12 mouse cellular contexts compared by ENCODE assay signal in genomic region chr12:104924546-104924945, GRCm38 (mm10). TPM values are rescaled to one million over a fixed set of nuclear protein-coding genes. Genes with fewer than 3 reads are reported as not detected.
DNase-seq lines count a peak whose midpoint lies in the region; ATAC-seq lines count a peak whose summit lies in the region.
"Had no signal": no experiment of that assay in that cellular context is flagged by ENCODE, and none has a peak within 500 bp of the region (broad histone marks: within the 10 kb centered on the region; RNA-seq: fewer than 3 reads in every experiment).

No protein-coding gene starts in this region.

- H3K9ac ChIP-seq in hindbrain, embryonic 12.5 days = no peak overlapping the region
- H3K9ac ChIP-seq in hindbrain, embryonic 16.5 days (ENCODE audit: low read depth, low read length) = no peak overlapping the region
- H3K9ac ChIP-seq in neural tube, embryonic 15.5 days (replicated peaks) = no peak overlapping the region
- H3K9ac ChIP-seq: heart, embryonic 13.5 days had no signal

- H3K4me3 ChIP-seq in hindbrain, embryonic 12.5 days = no peak overlapping the region
- no peak overlapping the region for H3K4me3 ChIP-seq in hindbrain, embryonic 16.5 days (ENCODE audit: low read length)
- H3K4me3 ChIP-seq in neural tube, embryonic 15.5 days (replicated peaks) = no peak overlapping the region
- H3K4me3 ChIP-seq: heart, embryonic 13.5 days had no signal

- no peaks in the 10 kb centered on the region for H3K36me3 ChIP-seq in hindbrain, embryonic 12.5 days
- no peaks in the 10 kb centered on the region for H3K36me3 ChIP-seq in hindbrain, embryonic 16.5 days (ENCODE audit: control insufficient read depth, insufficient read depth, low read length)
- H3K36me3 ChIP-seq in neural tube, embryonic 15.5 days = no peaks in the 10 kb centered on the region
- H3K36me3 ChIP-seq: heart, embryonic 13.5 days had no signal

- H3K4me2 ChIP-seq in hindbrain, embryonic 12.5 days (replicated peaks) = no peak overlapping the region
- H3K4me2 ChIP-seq in hindbrain, embryonic 16.5 days (ENCODE audit: low read length) = no peak overlapping the region
- no peak overlapping the region for H3K4me2 ChIP-seq in neural tube, embryonic 15.5 days
- H3K4me2 ChIP-seq: heart, embryonic 13.5 days had no signal

- peaks cover 4% of the 10 kb centered on the region; the same call in 1 of the 2 replicates for H3K27me3 ChIP-seq in hindbrain, embryonic 12.5 days
- H3K27me3 ChIP-seq in hindbrain, embryonic 16.5 days (replicated peaks; ENCODE audit: control insufficient read depth, insufficient read depth, low read length) = no peaks in the 10 kb centered on the region
- no peaks in the 10 kb centered on the region for H3K27me3 ChIP-seq in neural tube, embryonic 15.5 days (replicated peaks)

- WGBS in hindbrain, embryonic 12.5 days = 81% methylated on average over 3 of the region's 3 CpGs
- WGBS in hindbrain, embryonic 16.5 days = 70% methylated on average over 3 of the region's 3 CpGs
- WGBS in neural tube, embryonic 15.5 days = 74% methylated on average over 3 of the region's 3 CpGs

- H3K4me1 ChIP-seq in hindbrain, embryonic 12.5 days = peaks cover 19% of the 10 kb centered on the region
- peaks cover 15% of the 10 kb centered on the region for H3K4me1 ChIP-seq in hindbrain, embryonic 16.5 days (ENCODE audit: control insufficient read depth, insufficient read depth, low read depth, low read length)
- H3K4me1 ChIP-seq in neural tube, embryonic 15.5 days = peaks cover 16% of the 10 kb centered on the region

- 0 out of 2 replicates have a peak overlapping the region, but pooled peaks have one; percentile 2 for H3K27ac ChIP-seq in hindbrain, embryonic 12.5 days
- H3K27ac ChIP-seq in hindbrain, embryonic 16.5 days (ENCODE audit: low read depth, low read length) = no peak overlapping the region
- peak overlapping the region; percentile 43; the same call in 1 of the 2 replicates for H3K27ac ChIP-seq in neural tube, embryonic 15.5 days (replicated peaks)
- H3K27ac ChIP-seq: heart, embryonic 13.5 days had no signal

- no peak for ATAC-seq in hindbrain, embryonic 12.5 days (ENCODE audit: low FRiP score)
- no peak for ATAC-seq in hindbrain, embryonic 16.5 days
- no peak for ATAC-seq in neural tube, embryonic 15.5 days (ENCODE audit: low FRiP score)
- peak; percentile 14; the same call in 1 of the 2 replicates for ATAC-seq in granulocyte monocyte progenitor cell, adult 5-6 weeks (replicated peaks; ENCODE audit: poor library complexity, severe bottlenecking)
- ATAC-seq: forebrain, embryonic 14.5 days had no signal

- H3K9me3 ChIP-seq in hindbrain, embryonic 12.5 days (replicated peaks) = no peaks in the 10 kb centered on the region
- H3K9me3 ChIP-seq in hindbrain, embryonic 16.5 days (ENCODE audit: control insufficient read depth, low read length) = no peaks in the 10 kb centered on the region
- no peaks in the 10 kb centered on the region for H3K9me3 ChIP-seq in neural tube, embryonic 15.5 days (replicated peaks)
- H3K9me3 ChIP-seq: heart, embryonic 13.5 days had no signal

- no peak for DNase-seq in neural tube, embryonic 10.5 days (ENCODE audit: extremely low spot score, low spot score)
- DNase-seq in urinary bladder, postnatal 4 days (ENCODE audit: low spot score in 2 of 2) = no peak
- no peak for DNase-seq in layer of hippocampus, adult 9-10 months (ENCODE audit: low spot score)
- DNase-seq in gastrocnemius, postnatal 25 days = no peak
- DNase-seq: cerebellum, adult 2 months; right cerebral cortex, postnatal 25 days had no signal

RNA-seq across cellular contexts. Expression of gene Clmn, which starts 59.7 kb away (rescaled TPM):
- polyA plus RNA-seq in hindbrain, embryonic 12.5 days (2016; fragmentation: Nextera tagmentation; extraction: Ambion mirVana) = 2.8 and 4.1 TPM in 2 replicates
- 1.2 TPM in 2 replicates for polyA plus RNA-seq in hindbrain, embryonic 16.5 days (2015; fragmentation: Nextera tagmentation; extraction: Ambion mirVana)
- polyA plus RNA-seq in neural tube, embryonic 15.5 days (2015; fragmentation: Nextera tagmentation; extraction: Ambion mirVana) = 1.3 and 1.6 TPM in 2 replicates
- 0.84 TPM in 1 of 2 replicates, not detected in the other for total RNA-seq in granulocyte monocyte progenitor cell, adult 5-6 weeks (2014; fragmentation: Nextera tagmentation)
- not detected in 2 replicates for total RNA-seq in granulocyte monocyte progenitor cell, adult 5-6 weeks (2017)
- total RNA-seq in gastrocnemius, postnatal 25 days (2021) = 1 to 10 TPM; 2.6 to 4.2 TPM
